Mouse (Mus musculus) cerebellum, adult 2 months (tissue): ENCODE results near the gene Ccni. TPM values are rescaled to one million over a fixed set of nuclear protein-coding genes. Genes with fewer than 3 reads are reported as not detected.

Source experiments
- DNase-seq, 2 experiments: peaks; one replicate each; pipeline ENCODE4 v3.0.0; 2021
- H3K27ac ChIP-seq: fragments of 200-500 bp; 2 replicates; pipeline ENCODE4 v1.5.1; 2012; ENCODE audit warnings: low read length, control low read depth, inconsistent platforms; ENCODE audit not compliant: insufficient read depth
- H3K27me3 ChIP-seq: fragments of 200-500 bp; 2 replicates; pipeline ENCODE4 v1.6.1; 2012; ENCODE audit warnings: inconsistent platforms, mild to moderate bottlenecking, low read length, moderate library complexity; ENCODE audit not compliant: control insufficient read depth, insufficient read depth
- H3K4me1 ChIP-seq: fragments of 200-500 bp; 2 replicates; pipeline ENCODE4 v1.6.1; 2011; ENCODE audit warnings: low read length; ENCODE audit not compliant: control insufficient read depth, insufficient read depth
- H3K4me3 ChIP-seq: fragments of 200-500 bp; replicated peaks from 2 replicates; pipeline ENCODE3; 2011; ENCODE audit warnings: mild to moderate bottlenecking, low read depth, low read length, control low read depth; ENCODE audit not compliant: insufficient read depth
- CTCF ChIP-seq: fragments of 200-500 bp; IDR thresholded peaks from 2 replicates; pipeline ENCODE4 v1.5.1; 2011; ENCODE audit warnings: low read depth, mild to moderate bottlenecking, control low read depth, low read length, moderate library complexity, borderline replicate concordance; ENCODE audit not compliant: insufficient read depth
- POLR2A ChIP-seq: fragments of 200-500 bp; IDR thresholded peaks from 2 replicates; pipeline ENCODE4 v1.6.1; 2011; ENCODE audit warnings: low read length, control low read depth, borderline replicate concordance; ENCODE audit not compliant: insufficient read depth
- WGBS: fragments of 180-500 bp; shearing (Covaris S2); methylation state at CpG from one replicate; pipeline ENCODE4 v1.1.7; 2018; 5-methylcytosine and 5-hydroxymethylcytosine counted together
- polyA plus RNA-seq: library from polyadenylated mRNA; depleted of rRNA; stranded (reverse); fragments of >200 nt; gene quantifications from 2 replicates; pipeline ENCODE4 v1.2.3, GENCODE M21; 2012

Gene Ccni
- polyA plus RNA-seq, 1 experiment, result 176 TPM

GRCm38 (mm10) chr5:93221661-93222060, 15.4 kb upstream of the Ccni start:
- Histone ChIP-seq H3K4me1 (peaks cover 11% of the 10 kb centered on the region; the same call in 1 of the 2 replicates), H3K27me3 (no peaks in the 10 kb centered on the region), H3K4me3 (no peak overlapping the region), H3K27ac (peak overlapping the region; percentile 87; the same call in 1 of the 2 replicates)
- peak; percentile 67 to 79 for DNase-seq
- TF ChIP-seq POLR2A, result no peak
- TF ChIP-seq CTCF, result no peak
- WGBS, result 6% methylated on average over 3 of the region's 3 CpGs

- Histone ChIP-seq H3K27ac (no peak overlapping the region), H3K4me1 (peaks cover 3% of the 10 kb centered on the region; the same call in 1 of the 2 replicates), H3K4me3 (no peak overlapping the region), H3K27me3 (no peaks in the 10 kb centered on the region)
- TF ChIP-seq POLR2A (no peak), CTCF (no peak)
- no peak for DNase-seq
- WGBS, result 75% methylated on average over 3 of the region's 3 CpGs
Measured at GRCm38 (mm10) chr5:93218375-93218774, 12.1 kb upstream of the Ccni start.

GRCm38 (mm10) chr5:93207555-93207954, 1.3 kb upstream of the Ccni start:
- WGBS, result 78% methylated on average over 1 of the region's 1 CpGs
- no peak overlapping the region for H3K4me3 ChIP-seq
- no peak for TF ChIP-seq POLR2A
- TF ChIP-seq CTCF, result no peak
- no peaks in the 10 kb centered on the region for H3K27me3 ChIP-seq
- H3K27ac ChIP-seq, result no peak overlapping the region; the same call in 1 of the 2 replicates
- H3K4me1 ChIP-seq, result no peaks in the 10 kb centered on the region; the same call in 1 of the 2 replicates
- DNase-seq, result no peak

GRCm38 (mm10) chr5:93207006-93207348, 682 bp upstream of the Ccni start:
- DNase-seq, result no peak
- no peaks in the 10 kb centered on the region for H3K27me3 ChIP-seq
- WGBS, result under 1% methylated on average over 6 of the region's 6 CpGs
- H3K4me1 ChIP-seq, result no peaks in the 10 kb centered on the region; the same call in 1 of the 2 replicates
- H3K4me3 ChIP-seq, result peak overlapping the region; percentile 97
- TF ChIP-seq POLR2A, result no peak
- TF ChIP-seq CTCF, result no peak
- H3K27ac ChIP-seq, result peak overlapping the region; percentile 83; the same call in 1 of the 2 replicates

GRCm38 (mm10) chr5:93205371-93206108, 755 bp downstream of the Ccni start:
- Histone ChIP-seq H3K4me3 (peak overlapping the region; percentile 100), H3K27me3 (no peaks in the 10 kb centered on the region), H3K4me1 (no peaks in the 10 kb centered on the region; the same call in 1 of the 2 replicates), H3K27ac (peak overlapping the region; percentile 98)
- TF ChIP-seq CTCF (no peak), POLR2A (no peak)
- WGBS, result under 1% methylated on average over 63 of the region's 63 CpGs
- DNase-seq, result peak; percentile 73

GRCm38 (mm10) chr5:93201181-93201580, 5.1 kb downstream of the Ccni start:
- DNase-seq, result no peak
- WGBS, result 96% methylated on average over 1 of the region's 1 CpGs
- Histone ChIP-seq H3K4me3 (no peak overlapping the region), H3K4me1 (no peaks in the 10 kb centered on the region; the same call in 1 of the 2 replicates), H3K27me3 (no peaks in the 10 kb centered on the region), H3K27ac (no peak overlapping the region)
- TF ChIP-seq CTCF, result no peak
- TF ChIP-seq POLR2A, result no peak

- 78% methylated on average over 3 of the region's 3 CpGs for WGBS
- H3K27me3 ChIP-seq, result no peaks in the 10 kb centered on the region
Measured at GRCm38 (mm10) chr5:93198232-93198631, 8.1 kb downstream of the Ccni start.

GRCm38 (mm10) chr5:93190428-93190827, 15.9 kb downstream of the Ccni start:
- DNase-seq, result no peak
- Histone ChIP-seq H3K4me1 (no peaks in the 10 kb centered on the region), H3K27me3 (no peaks in the 10 kb centered on the region), H3K4me3 (no peak overlapping the region), H3K27ac (no peak overlapping the region)
- TF ChIP-seq POLR2A, result no peak
- no peak for TF ChIP-seq CTCF
- 91% methylated on average over 5 of the region's 5 CpGs for WGBS

More at GRCm38 (mm10) chr5:93198232-93198631, 8.1 kb downstream of the Ccni start:
- no peaks in the 10 kb centered on the region; the same call in 1 of the 2 replicates for H3K4me1 ChIP-seq
- TF ChIP-seq POLR2A, result no peak
- TF ChIP-seq CTCF, result no peak
- H3K27ac ChIP-seq, result no peak overlapping the region
- DNase-seq, result no peak
- H3K4me3 ChIP-seq, result no peak overlapping the region
